8 mouse cellular contexts compared by ENCODE assay signal in genomic region chr15:77079890-77080361, GRCm38 (mm10). TPM values are rescaled to one million over a fixed set of nuclear protein-coding genes. Genes with fewer than 3 reads are reported as not detected.
DNase-seq lines count a peak whose midpoint lies in the region; ATAC-seq lines count a peak whose summit lies in the region.
"Had no signal": no experiment of that assay in that cellular context is flagged by ENCODE, and none has a peak within 500 bp of the region (broad histone marks: within the 10 kb centered on the region; RNA-seq: fewer than 3 reads in every experiment).

No protein-coding gene starts in this region.

- peak; percentile 16 to 27 for DNase-seq in kidney, postnatal 36 days
- no peak for DNase-seq in kidney, adult 8-10 months
- peak; percentile 40 for DNase-seq in Muller cell, postnatal 12 days (ENCODE audit: inconsistent ontology term)
- DNase-seq in adrenal gland, postnatal 36 days = peak; percentile 44 to 55
- DNase-seq in heart, postnatal 25 days (ENCODE audit: low spot score) = peak; percentile 61
- DNase-seq in retina, postnatal 1 day = no peak

- intact Hi-C loops in heart, postnatal 25 days (cut with DNase I) = loop anchor here (2.0 kb wide), 1 partner anchor 139 kb away; no protein-coding TSS in a partner anchor

- ATAC-seq in inflammation-experienced regulatory T-cells, adult 6 months = no peak

RNA-seq across cellular contexts. Expression of gene Mb, which starts 29.5 kb away (rescaled TPM):
- 1 to 10 TPM in 1 of 2 experiments, under 1 TPM in 1; 0.43 to 1.7 TPM for total RNA-seq in adrenal gland, postnatal 36 days (2021)
- over 10,000 TPM; 17,245 to 18,320 TPM for total RNA-seq in heart, postnatal 25 days (2021)
- polyA plus RNA-seq in inflammation-experienced regulatory T-cells, adult 6 months (2017; shearing (Covaris generic)) = not detected

RNA-seq across cellular contexts. Expression of gene Apol6, which starts 35.4 kb away (rescaled TPM):
- total RNA-seq in adrenal gland, postnatal 36 days (2021) = 10 to 100 TPM; 12.9 to 22.4 TPM
- total RNA-seq in heart, postnatal 25 days (2021) = under 1 TPM; 0.67 to 0.86 TPM
- polyA plus RNA-seq in inflammation-experienced regulatory T-cells, adult 6 months (2017; shearing (Covaris generic)) = under 1 TPM in 1 of 3 experiments, not detected in 2; 0.62 TPM
- total RNA-seq: layer of hippocampus, adult 18-20 months had no signal

Comparison
In these comparisons a context has a peak if more than half of its experiments do, and no peak if none do; other contexts are left out.
1. DNase-seq: peak in kidney, postnatal 36 days (2 of 2), Muller cell, postnatal 12 days (single experiment), adrenal gland, postnatal 36 days (2 of 2) and heart, postnatal 25 days (single experiment); none in kidney, adult 8-10 months (0 of 2) and retina, postnatal 1 day (single experiment).
2. RNA of gene Mb, which starts 29.5 kb away (total RNA-seq): 17,245 to 18,320 TPM in heart, postnatal 25 days; 0.43 to 1.7 TPM in adrenal gland, postnatal 36 days; every median in the first group is over 1,000 times any median in the second.
3. RNA of gene Apol6, which starts 35.4 kb away (total RNA-seq): 12.9 to 22.4 TPM in adrenal gland, postnatal 36 days; 0.67 to 0.86 TPM in heart, postnatal 25 days; every median in the first group is over 4 times any median in the second.